Mouse (Mus musculus) ES-E14 (cell line): ENCODE measurements at regions not wholly inside any gene's neighbourhood (a gene's known extent, or its start where the extent isn't known, plus 50 kb on each side); places are given as distances from the start of the nearest gene placed in this dataset.

Source experiments
- DNase-seq: peaks from one replicate; pipeline ENCODE4 v3.0.0-alpha.2; 2013; ENCODE audit warnings: low read depth, low spot score
- H3K27ac ChIP-seq: 2 replicates; pipeline ENCODE4 v1.5.1; 2012; ENCODE audit warnings: low read depth, mild to moderate bottlenecking, low read length, moderate library complexity, mixed read lengths; ENCODE audit not compliant: poor library complexity, insufficient read depth, severe bottlenecking
- H3K36me3 ChIP-seq: 2 replicates; pipeline ENCODE4 v1.6.1; 2012; ENCODE audit warnings: mild to moderate bottlenecking, low read length, moderate library complexity, mixed read lengths; ENCODE audit not compliant: control insufficient read depth, poor library complexity, insufficient read depth, severe bottlenecking
- H3K4me1 ChIP-seq, 2 experiments: fragments of 150-350 bp in 1 of 2; sonication (generic) in 1 of 2; 2 replicates each; pipeline ENCODE4 v1.6.1; 2012; ENCODE audit warnings: low read length in 2 of 2, mild to moderate bottlenecking in 1 of 2, mixed read lengths in 1 of 2; ENCODE audit not compliant: control insufficient read depth in 2 of 2, insufficient read depth in 2 of 2, poor library complexity in 1 of 2
- H3K4me3 ChIP-seq, 2 experiments: fragments of 150-350 bp in 1 of 2; sonication (generic) in 1 of 2; 2 replicates each; pipeline ENCODE4 v1.5.1; 2012; ENCODE audit warnings: low read length in 2 of 2, low read depth in 1 of 2, mild to moderate bottlenecking in 1 of 2, mixed read lengths in 1 of 2; ENCODE audit not compliant: insufficient read depth in 1 of 2, poor library complexity in 1 of 2, severe bottlenecking in 1 of 2
- H3K9ac ChIP-seq: 2 replicates; pipeline ENCODE4 v1.6.1; 2012; ENCODE audit warnings: low read depth, mild to moderate bottlenecking, low read length, mixed read lengths; ENCODE audit not compliant: poor library complexity, insufficient read depth, severe bottlenecking
- H3K9me3 ChIP-seq: fragments of 150-350 bp; sonication (generic); 2 replicates; pipeline ENCODE4 v1.6.1; 2012; ENCODE audit warnings: low read depth, mild to moderate bottlenecking, low read length; ENCODE audit not compliant: control insufficient read depth, insufficient read depth
- CHD2 ChIP-seq: IDR thresholded peaks from 2 replicates; pipeline ENCODE4 v1.6.1; 2014; ENCODE audit warnings: mild to moderate bottlenecking, low read depth, low read length, inconsistent platforms
- HCFC1 ChIP-seq: IDR thresholded peaks from 2 replicates; pipeline ENCODE4 v1.6.1; 2012; ENCODE audit warnings: low read length, inconsistent platforms, borderline replicate concordance; ENCODE audit not compliant: insufficient read depth
- MAFK ChIP-seq: IDR thresholded peaks from 2 replicates; pipeline ENCODE4 v1.6.1; 2014; ENCODE audit warnings: mild to moderate bottlenecking, low read depth, low read length, inconsistent platforms; ENCODE audit not compliant: insufficient read depth
- ZC3H11A ChIP-seq: IDR thresholded peaks from 2 replicates; pipeline ENCODE4 v1.6.1; 2012; ENCODE audit warnings: low read depth, mild to moderate bottlenecking, inconsistent platforms, low read length, borderline replicate concordance
- ZNF384 ChIP-seq: IDR thresholded peaks from 2 replicates; pipeline ENCODE4 v1.6.1; 2012; ENCODE audit warnings: low read depth, low read length, inconsistent platforms
- in situ Hi-C, 2 experiments: fragments of 600-800 bp; cut with MboI; formaldehyde crosslinking; loops; one replicate each; pipeline ENCODE4 v1.15.1; 2025; ENCODE audit warnings: low sequenced_read_pairs in 2 of 2, inconsistent platforms in 1 of 2; ENCODE audit not compliant: unreplicated experiment in 2 of 2

DNA sequence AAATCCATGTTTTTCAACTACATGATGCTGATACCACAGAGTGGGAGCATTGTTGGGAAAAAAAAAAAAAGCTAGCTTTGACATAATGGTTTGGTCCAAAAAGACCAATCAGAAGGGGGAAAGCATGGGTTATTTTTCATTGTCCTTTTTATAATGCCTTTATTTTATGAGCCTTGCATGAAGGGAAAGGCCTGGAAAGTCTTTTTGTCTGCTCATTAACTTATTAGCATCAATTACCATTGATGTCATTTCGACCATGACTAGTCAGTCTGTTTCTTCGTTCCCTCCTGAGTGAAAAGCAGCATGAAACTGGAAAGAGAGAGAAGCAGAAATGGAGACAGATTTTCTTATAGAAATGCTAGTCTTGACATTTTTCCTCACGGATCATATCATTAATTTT lies 532.2 kb upstream of the Gm28269 start:
- no peak overlapping the region for H3K9ac ChIP-seq
- H3K4me3 ChIP-seq: no peak overlapping the region
- in situ Hi-C loops: no loop called here
- no peaks in the 10 kb centered on the region for H3K36me3 ChIP-seq
- no peaks in the 10 kb centered on the region for H3K4me1 ChIP-seq
- no peak for DNase-seq
- TF ChIP-seq ZC3H11A (no peak), ZNF384 (no peak), CHD2 (no peak), HCFC1 (no peak), MAFK (no peak)
- no peak overlapping the region for H3K27ac ChIP-seq
- no peaks in the 10 kb centered on the region for H3K9me3 ChIP-seq

DNA sequence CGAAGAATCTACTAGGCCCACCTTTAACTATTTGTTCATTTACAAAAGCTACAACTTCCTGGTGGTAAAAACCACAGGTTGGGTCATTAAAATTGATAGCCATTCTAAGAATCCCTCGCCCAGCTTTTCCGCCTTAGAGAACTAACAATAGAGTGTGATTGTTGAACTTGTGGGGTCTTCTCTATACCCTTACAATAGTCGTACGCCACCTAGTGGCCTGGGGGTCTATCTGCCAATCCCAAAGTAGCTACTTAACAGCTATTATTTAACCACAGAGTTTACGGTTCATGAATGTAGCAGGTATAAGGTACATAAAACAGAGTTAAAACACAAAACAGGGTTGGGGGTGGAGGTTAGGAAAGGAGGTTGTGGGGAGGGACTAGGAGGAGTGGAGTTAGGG lies 504.1 kb upstream of the Gm28269 start:
- Histone ChIP-seq H3K9ac (no peak overlapping the region), H3K27ac (no peak overlapping the region), H3K4me3 (peak overlapping the region in 1 of 2 experiments; percentile 44; a peak in 1 of 4 replicates), H3K4me1 (no peaks in the 10 kb centered on the region), H3K9me3 (no peaks in the 10 kb centered on the region), H3K36me3 (no peaks in the 10 kb centered on the region)
- no peak for TF ChIP-seq CHD2
- DNase-seq: no peak
- in situ Hi-C loops: no loop called here
